Mouse (Mus musculus) E14TG2a.4 (cell line): ENCODE data around the gene Pdzd3.

Experiments
- H3K27me3 ChIP-seq: 2 replicates; pipeline ENCODE4 v1.6.1; 2014; ENCODE audit warnings: low read length, control low read depth; ENCODE audit not compliant: insufficient read depth
- H3K36me3 ChIP-seq: 2 replicates; pipeline ENCODE4 v1.6.1; 2014; ENCODE audit warnings: low read length, control low read depth; ENCODE audit not compliant: insufficient read depth
- H3K4me1 ChIP-seq: replicated peaks from 2 replicates; pipeline ENCODE4 v1.6.1; 2014; ENCODE audit warnings: low read depth, low read length, control low read depth
- H3K4me3 ChIP-seq: replicated peaks from 2 replicates; pipeline ENCODE4 v1.5.1; 2014; ENCODE audit warnings: mild to moderate bottlenecking, low read length
- H3K9me3 ChIP-seq: 2 replicates; pipeline ENCODE4 v1.6.1; 2014; ENCODE audit warnings: low read length, control low read depth
- CTCF ChIP-seq: conservative IDR thresholded peaks from 2 replicates; pipeline ENCODE4 v1.5.1; 2014; ENCODE audit warnings: low read length
- NANOG ChIP-seq: IDR thresholded peaks from 2 replicates; pipeline ENCODE4 v1.6.1; 2014; ENCODE audit warnings: borderline replicate concordance, low read length, mixed read lengths
- POU5F1 ChIP-seq: IDR thresholded peaks from 2 replicates; pipeline ENCODE4 v1.6.1; 2014; ENCODE audit warnings: low read length, borderline replicate concordance

The Pdzd3 gene

GRCm38 (mm10) chr9:44256213-44256612 lies 4.9 kb upstream of the Pdzd3 start:
- Histone ChIP-seq H3K4me1 (peaks cover 36% of the 10 kb centered on the region), H3K27me3 (peaks cover 23% of the 10 kb centered on the region), H3K4me3 (0 out of 2 replicates have a peak overlapping the region, but pooled peaks have one; percentile 17), H3K9me3 (no peaks in the 10 kb centered on the region), H3K36me3 (no peaks in the 10 kb centered on the region)
- TF ChIP-seq CTCF: no peak
- no peak for TF ChIP-seq NANOG
- no peak for TF ChIP-seq POU5F1

- no peak overlapping the region for H3K4me3 ChIP-seq
- TF ChIP-seq NANOG (no peak), CTCF (no peak), POU5F1 (no peak)
- H3K36me3 ChIP-seq: no peaks in the 10 kb centered on the region
- H3K9me3 ChIP-seq: no peaks in the 10 kb centered on the region
- peaks cover 42% of the 10 kb centered on the region for H3K4me1 ChIP-seq
- H3K27me3 ChIP-seq: peaks cover 26% of the 10 kb centered on the region
These were observed 3.9 kb upstream of the Pdzd3 start for GRCm38 (mm10) chr9:44255136-44255521.

GRCm38 (mm10) chr9:44254508-44255135 lies 3.4 kb upstream of the Pdzd3 start:
- H3K4me3 ChIP-seq: no peak overlapping the region
- H3K9me3 ChIP-seq: no peaks in the 10 kb centered on the region
- TF ChIP-seq CTCF (no peak), POU5F1 (no peak), NANOG (no peak)
- peaks cover 31% of the 10 kb centered on the region for H3K27me3 ChIP-seq
- H3K36me3 ChIP-seq: no peaks in the 10 kb centered on the region
- peaks cover 47% of the 10 kb centered on the region for H3K4me1 ChIP-seq

GRCm38 (mm10) chr9:44253441-44253840 lies 2.2 kb upstream of the Pdzd3 start:
- H3K4me3 ChIP-seq: peak overlapping the region; percentile 46
- H3K36me3 ChIP-seq: no peaks in the 10 kb centered on the region
- H3K4me1 ChIP-seq: peaks cover 59% of the 10 kb centered on the region
- no peaks in the 10 kb centered on the region for H3K9me3 ChIP-seq
- no peak for TF ChIP-seq NANOG
- no peak for TF ChIP-seq CTCF
- no peak for TF ChIP-seq POU5F1
- H3K27me3 ChIP-seq: peaks cover 42% of the 10 kb centered on the region

- TF ChIP-seq NANOG (no peak), POU5F1 (no peak), CTCF (no peak)
- Histone ChIP-seq H3K9me3 (no peaks in the 10 kb centered on the region), H3K36me3 (no peaks in the 10 kb centered on the region), H3K4me1 (peaks cover 58% of the 10 kb centered on the region), H3K4me3 (peak overlapping the region; percentile 55; the same call in 1 of the 2 replicates), H3K27me3 (peaks cover 54% of the 10 kb centered on the region)
These were observed 826 bp downstream of the Pdzd3 start for GRCm38 (mm10) chr9:44250445-44250844.

- H3K4me3 ChIP-seq: peak overlapping the region; percentile 55
- peaks cover 54% of the 10 kb centered on the region for H3K27me3 ChIP-seq
- no peaks in the 10 kb centered on the region for H3K36me3 ChIP-seq
- H3K4me1 ChIP-seq: peaks cover 58% of the 10 kb centered on the region
- TF ChIP-seq CTCF (peak; percentile 24), NANOG (no peak), POU5F1 (no peak)
- H3K9me3 ChIP-seq: no peaks in the 10 kb centered on the region
These were observed 1.8 kb downstream of the Pdzd3 start for GRCm38 (mm10) chr9:44249181-44250146.

- TF ChIP-seq POU5F1: no peak
- no peak for TF ChIP-seq NANOG
- TF ChIP-seq CTCF: no peak
- no peaks in the 10 kb centered on the region for H3K36me3 ChIP-seq
- H3K4me1 ChIP-seq: peaks cover 50% of the 10 kb centered on the region
These were observed 3.4 kb downstream of the Pdzd3 start for GRCm38 (mm10) chr9:44247907-44248306.

GRCm38 (mm10) chr9:44243621-44244020 lies 7.7 kb downstream of the Pdzd3 start:
- H3K27me3 ChIP-seq: peaks cover 22% of the 10 kb centered on the region
- H3K4me1 ChIP-seq: peaks cover 15% of the 10 kb centered on the region
- no peak for TF ChIP-seq CTCF
- TF ChIP-seq POU5F1: no peak
- TF ChIP-seq NANOG: no peak
- H3K9me3 ChIP-seq: no peaks in the 10 kb centered on the region
- H3K4me3 ChIP-seq: no peak overlapping the region
- no peaks in the 10 kb centered on the region for H3K36me3 ChIP-seq

More at GRCm38 (mm10) chr9:44247907-44248306, 3.4 kb downstream of the Pdzd3 start:
- 0 out of 2 replicates have a peak overlapping the region, but pooled peaks have one; percentile 55 for H3K4me3 ChIP-seq
- H3K27me3 ChIP-seq: peaks cover 44% of the 10 kb centered on the region
- no peaks in the 10 kb centered on the region for H3K9me3 ChIP-seq
